Mouse (Mus musculus) kidney, embryonic 15.5 days (tissue): Measurements from ENCODE around the gene Rbm19. TPM values are rescaled to one million over a fixed set of nuclear protein-coding genes. Genes with fewer than 3 reads are reported as not detected.
A peak's percentile ranks its signal among the peaks of the same experiment; 100 is the strongest.

Source experiments
- ATAC-seq: fragments of 200-750 bp; cut with Nextera tagmentation; replicated peaks from 2 replicates; pipeline ENCODE4 v1.8.0; 2017; ENCODE audit warnings: moderate TSS enrichment; ENCODE audit not compliant: low FRiP score
- H3K27ac ChIP-seq: fragments of 300-500 bp; sonication (generic); 2 replicates; pipeline ENCODE4 v1.5.1; 2015; ENCODE audit warnings: mild to moderate bottlenecking, inconsistent platforms
- H3K27me3 ChIP-seq: fragments of 300-500 bp; sonication (generic); 2 replicates; pipeline ENCODE4 v1.6.1; 2015; ENCODE audit warnings: inconsistent platforms
- H3K36me3 ChIP-seq: fragments of 300-500 bp; sonication (generic); 2 replicates; pipeline ENCODE4 v1.6.1; 2015; ENCODE audit warnings: inconsistent platforms
- H3K4me1 ChIP-seq: fragments of 300-500 bp; sonication (generic); 2 replicates; pipeline ENCODE4 v1.6.1; 2015; ENCODE audit warnings: inconsistent platforms
- H3K4me2 ChIP-seq: fragments of 300-500 bp; sonication (generic); 2 replicates; pipeline ENCODE4 v1.6.1; 2015; ENCODE audit warnings: moderate library complexity, mild to moderate bottlenecking, inconsistent platforms
- H3K4me3 ChIP-seq: fragments of 300-500 bp; sonication (generic); replicated peaks from 2 replicates; pipeline ENCODE4 v1.5.1; 2015; ENCODE audit warnings: mild to moderate bottlenecking, inconsistent platforms
- H3K9ac ChIP-seq: fragments of 300-500 bp; sonication (generic); 2 replicates; pipeline ENCODE4 v1.6.1; 2015; ENCODE audit warnings: mild to moderate bottlenecking, inconsistent platforms
- H3K9me3 ChIP-seq: fragments of 300-500 bp; sonication (generic); replicated peaks from 2 replicates; pipeline ENCODE4 v1.6.1; 2016; ENCODE audit warnings: inconsistent platforms
- WGBS: fragments of 180-500 bp; shearing (Covaris S2); methylation state at CpG from one replicate; pipeline ENCODE4 v1.1.7; 2015; ENCODE audit warnings: mixed read lengths; 5-methylcytosine and 5-hydroxymethylcytosine counted together
- polyA plus RNA-seq: library from polyadenylated mRNA; unstranded; fragments of >200 nt; fragmentation: Nextera tagmentation; extraction: Ambion mirVana; gene quantifications from 2 replicates; pipeline ENCODE4 v1.2.1, GENCODE M21; 2015

The Rbm19 gene
- polyA plus RNA-seq, 1 experiment from 2014 or later: 25.9 TPM

GRCm38 (mm10) chr5:120171865-120172728 is 55.8 kb downstream of the Rbm19 start:
- Histone ChIP-seq H3K27ac (no peak overlapping the region), H3K4me2 (no peak overlapping the region), H3K4me1 (peaks cover 13% of the 10 kb centered on the region), H3K9me3 (no peaks in the 10 kb centered on the region), H3K9ac (no peak overlapping the region), H3K36me3 (peaks cover 14% of the 10 kb centered on the region), H3K27me3 (no peaks in the 10 kb centered on the region), H3K4me3 (no peak overlapping the region)
- WGBS: 52% methylated on average over 18 of the region's 18 CpGs
- 0 out of 2 replicates have a peak, but pooled peaks have one; percentile 5 for ATAC-seq

GRCm38 (mm10) chr5:120172729-120173101 is 56.5 kb downstream of the Rbm19 start:
- Histone ChIP-seq H3K4me3 (no peak overlapping the region), H3K9ac (no peak overlapping the region), H3K27ac (no peak overlapping the region), H3K27me3 (no peaks in the 10 kb centered on the region), H3K4me2 (no peak overlapping the region), H3K36me3 (peaks cover 14% of the 10 kb centered on the region), H3K4me1 (peaks cover 13% of the 10 kb centered on the region), H3K9me3 (no peaks in the 10 kb centered on the region)
- ATAC-seq: no peak
- 65% methylated on average over 8 of the region's 8 CpGs for WGBS

- peaks cover 13% of the 10 kb centered on the region for H3K4me1 ChIP-seq
- H3K9ac ChIP-seq: no peak overlapping the region
- peaks cover 19% of the 10 kb centered on the region for H3K36me3 ChIP-seq
- no peak overlapping the region for H3K4me2 ChIP-seq
- no peak for ATAC-seq
- no peak overlapping the region for H3K27ac ChIP-seq
- no peaks in the 10 kb centered on the region for H3K9me3 ChIP-seq
- H3K27me3 ChIP-seq: no peaks in the 10 kb centered on the region
- 60% methylated on average over 7 of the region's 7 CpGs for WGBS
- H3K4me3 ChIP-seq: no peak overlapping the region
These were observed 58.1 kb downstream of the Rbm19 start for GRCm38 (mm10) chr5:120174317-120174716.

GRCm38 (mm10) chr5:120175217-120175616 is 59.0 kb downstream of the Rbm19 start:
- ATAC-seq: no peak
- WGBS: 93% methylated on average over 8 of the region's 8 CpGs
- Histone ChIP-seq H3K4me1 (peaks cover 13% of the 10 kb centered on the region), H3K9ac (no peak overlapping the region), H3K36me3 (peaks cover 27% of the 10 kb centered on the region), H3K27ac (no peak overlapping the region), H3K4me2 (no peak overlapping the region), H3K27me3 (no peaks in the 10 kb centered on the region), H3K4me3 (no peak overlapping the region), H3K9me3 (no peaks in the 10 kb centered on the region)

- no peak for ATAC-seq
- H3K9me3 ChIP-seq: no peaks in the 10 kb centered on the region
- no peaks in the 10 kb centered on the region for H3K27me3 ChIP-seq
- H3K27ac ChIP-seq: no peak overlapping the region
- no peak overlapping the region for H3K9ac ChIP-seq
- H3K4me2 ChIP-seq: no peak overlapping the region
- 87% methylated on average over 13 of the region's 13 CpGs for WGBS
- H3K36me3 ChIP-seq: peaks cover 34% of the 10 kb centered on the region
- peaks cover 13% of the 10 kb centered on the region for H3K4me1 ChIP-seq
- no peak overlapping the region for H3K4me3 ChIP-seq
These were observed 60.2 kb downstream of the Rbm19 start for GRCm38 (mm10) chr5:120176246-120177065.

GRCm38 (mm10) chr5:120177066-120177340 is 60.7 kb downstream of the Rbm19 start:
- H3K9ac ChIP-seq: no peak overlapping the region
- no peaks in the 10 kb centered on the region for H3K9me3 ChIP-seq
- peaks cover 13% of the 10 kb centered on the region for H3K4me1 ChIP-seq
- no peaks in the 10 kb centered on the region for H3K27me3 ChIP-seq
- no peak overlapping the region for H3K4me3 ChIP-seq
- ATAC-seq: no peak
- no peak overlapping the region for H3K27ac ChIP-seq
- peaks cover 34% of the 10 kb centered on the region for H3K36me3 ChIP-seq
- no peak overlapping the region for H3K4me2 ChIP-seq
- 92% methylated on average over 4 of the region's 4 CpGs for WGBS

GRCm38 (mm10) chr5:120180102-120180501 is 63.8 kb downstream of the Rbm19 start:
- H3K27ac ChIP-seq: no peak overlapping the region
- ATAC-seq: no peak
- 94% methylated on average over 11 of the region's 11 CpGs for WGBS
- H3K9me3 ChIP-seq: no peaks in the 10 kb centered on the region
- H3K9ac ChIP-seq: no peak overlapping the region
- H3K4me1 ChIP-seq: peaks cover 7% of the 10 kb centered on the region
- H3K4me2 ChIP-seq: no peak overlapping the region
- no peak overlapping the region for H3K4me3 ChIP-seq
- H3K27me3 ChIP-seq: no peaks in the 10 kb centered on the region
- peaks cover 34% of the 10 kb centered on the region for H3K36me3 ChIP-seq

GRCm38 (mm10) chr5:120181384-120181783 is 65.1 kb downstream of the Rbm19 start:
- 97% methylated on average over 4 of the region's 4 CpGs for WGBS
- H3K36me3 ChIP-seq: peaks cover 27% of the 10 kb centered on the region
- H3K4me3 ChIP-seq: no peak overlapping the region
- no peaks in the 10 kb centered on the region for H3K27me3 ChIP-seq
- H3K27ac ChIP-seq: no peak overlapping the region
- H3K9me3 ChIP-seq: no peaks in the 10 kb centered on the region
- peaks cover 7% of the 10 kb centered on the region for H3K4me1 ChIP-seq
- no peak for ATAC-seq
- no peak overlapping the region for H3K9ac ChIP-seq
- H3K4me2 ChIP-seq: no peak overlapping the region

GRCm38 (mm10) chr5:120183321-120183720 is 67.1 kb downstream of the Rbm19 start:
- Histone ChIP-seq H3K4me2 (no peak overlapping the region), H3K4me3 (no peak overlapping the region), H3K9me3 (no peaks in the 10 kb centered on the region), H3K36me3 (peaks cover 20% of the 10 kb centered on the region), H3K27me3 (no peaks in the 10 kb centered on the region), H3K27ac (peak overlapping the region; percentile 45), H3K9ac (no peak overlapping the region), H3K4me1 (peaks cover 7% of the 10 kb centered on the region)
- WGBS: 85% methylated on average over 8 of the region's 8 CpGs
- ATAC-seq: no peak

GRCm38 (mm10) chr5:120183790-120184189 is 67.5 kb downstream of the Rbm19 start:
- H3K36me3 ChIP-seq: peaks cover 23% of the 10 kb centered on the region
- H3K9ac ChIP-seq: no peak overlapping the region
- no peak overlapping the region for H3K4me2 ChIP-seq
- no peak for ATAC-seq
- H3K9me3 ChIP-seq: no peaks in the 10 kb centered on the region
- peaks cover 7% of the 10 kb centered on the region for H3K4me1 ChIP-seq
- 44% methylated on average over 7 of the region's 7 CpGs for WGBS
- no peak overlapping the region for H3K4me3 ChIP-seq
- peak overlapping the region; percentile 45 for H3K27ac ChIP-seq
- no peaks in the 10 kb centered on the region for H3K27me3 ChIP-seq

GRCm38 (mm10) chr5:120185949-120186348 is 69.7 kb downstream of the Rbm19 start:
- no peak overlapping the region for H3K4me3 ChIP-seq
- ATAC-seq: no peak
- H3K27me3 ChIP-seq: no peaks in the 10 kb centered on the region
- no peak overlapping the region for H3K9ac ChIP-seq
- peaks cover 7% of the 10 kb centered on the region for H3K4me1 ChIP-seq
- H3K9me3 ChIP-seq: no peaks in the 10 kb centered on the region
- H3K27ac ChIP-seq: no peak overlapping the region
- H3K4me2 ChIP-seq: no peak overlapping the region
- 88% methylated on average over 10 of the region's 10 CpGs for WGBS
- peaks cover 8% of the 10 kb centered on the region; the same call in 1 of the 2 replicates for H3K36me3 ChIP-seq

GRCm38 (mm10) chr5:120188541-120188940 is 72.3 kb downstream of the Rbm19 start:
- no peaks in the 10 kb centered on the region for H3K27me3 ChIP-seq
- WGBS: 84% methylated on average over 7 of the region's 7 CpGs
- H3K4me3 ChIP-seq: no peak overlapping the region
- ATAC-seq: no peak
- H3K27ac ChIP-seq: no peak overlapping the region
- H3K9me3 ChIP-seq: no peaks in the 10 kb centered on the region
- no peak overlapping the region for H3K9ac ChIP-seq
- peaks cover 9% of the 10 kb centered on the region for H3K36me3 ChIP-seq
- peaks cover 4% of the 10 kb centered on the region for H3K4me1 ChIP-seq
- no peak overlapping the region for H3K4me2 ChIP-seq
